Mouse (Mus musculus): Measurements from ENCODE around the gene Gm20388. TPM values are rescaled to one million over a fixed set of nuclear protein-coding genes. Genes with fewer than 3 reads are reported as not detected.

Gm20388 gene
- polyA plus RNA-seq, 1 experiment from 2014 or later, result 5.5 TPM

DNA sequence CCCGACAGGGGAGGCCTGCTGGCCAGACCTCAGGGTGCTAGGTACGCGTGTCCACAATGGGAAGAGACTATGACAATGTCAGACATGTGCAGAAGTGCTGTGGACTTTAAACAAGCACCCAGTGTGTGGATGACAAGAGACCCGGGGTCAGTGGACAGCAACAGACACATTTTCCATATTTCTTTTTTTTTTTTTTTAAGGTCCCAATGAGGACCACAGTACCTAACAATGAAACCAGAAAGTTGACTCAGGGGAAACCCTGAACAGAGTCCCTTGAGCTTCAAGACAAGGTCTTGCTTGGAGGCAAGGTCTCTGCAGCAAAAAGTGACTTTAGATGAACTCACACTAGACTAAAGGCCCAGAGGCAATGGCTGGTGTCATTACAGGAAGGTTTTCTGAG is 1446.8 kb downstream of the Gm20388 start:
- no peaks in the 10 kb centered on the region for H3K9me3 ChIP-seq
- no peak overlapping the region for H3K4me2 ChIP-seq
- 87% methylated on average over 4 of the region's 4 CpGs for whole genome bisulfite sequencing
- H3K9ac ChIP-seq, result no peak overlapping the region
- no peak for ATAC-seq (ENCODE audit: borderline replicate concordance, extremely low read depth, low FRiP score, low TSS enrichment)
- H3K4me1 ChIP-seq, result peaks cover 8% of the 10 kb centered on the region
- no peaks in the 10 kb centered on the region for H3K27me3 ChIP-seq
- H3K36me3 ChIP-seq, result no peaks in the 10 kb centered on the region
- H3K27ac ChIP-seq, result no peak overlapping the region
- H3K4me3 ChIP-seq, result no peak overlapping the region

DNA sequence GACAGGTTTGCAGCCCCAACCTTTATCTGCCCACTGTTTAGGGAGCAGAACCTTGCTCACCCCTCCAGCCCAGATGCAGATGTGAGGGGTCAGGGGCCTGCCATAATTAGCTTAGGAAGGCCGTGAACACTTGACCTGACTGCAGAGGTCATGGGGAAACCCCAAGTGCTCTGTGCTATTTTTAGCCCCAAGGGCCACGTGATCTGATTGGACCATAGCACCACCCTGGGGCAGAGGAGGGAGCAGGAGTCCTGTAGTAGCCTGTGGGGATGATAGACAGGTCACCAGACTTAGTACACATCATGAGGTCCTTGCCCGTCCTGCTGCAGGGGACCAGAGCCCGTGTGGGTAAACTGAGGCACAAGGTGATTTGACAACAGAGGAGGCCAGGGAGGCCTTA is 1448.0 kb downstream of the Gm20388 start:
- H3K27ac ChIP-seq, result no peak overlapping the region
- no peaks in the 10 kb centered on the region for H3K9me3 ChIP-seq
- H3K9ac ChIP-seq, result no peak overlapping the region
- 57% methylated on average over 4 of the region's 4 CpGs for WGBS
- peaks cover 8% of the 10 kb centered on the region for H3K4me1 ChIP-seq
- no peaks in the 10 kb centered on the region for H3K27me3 ChIP-seq
- no peaks in the 10 kb centered on the region for H3K36me3 ChIP-seq
- no peak overlapping the region for H3K4me2 ChIP-seq
- H3K4me3 ChIP-seq, result no peak overlapping the region
- no peak for ATAC-seq (ENCODE audit: borderline replicate concordance, extremely low read depth, low FRiP score, low TSS enrichment)

DNA sequence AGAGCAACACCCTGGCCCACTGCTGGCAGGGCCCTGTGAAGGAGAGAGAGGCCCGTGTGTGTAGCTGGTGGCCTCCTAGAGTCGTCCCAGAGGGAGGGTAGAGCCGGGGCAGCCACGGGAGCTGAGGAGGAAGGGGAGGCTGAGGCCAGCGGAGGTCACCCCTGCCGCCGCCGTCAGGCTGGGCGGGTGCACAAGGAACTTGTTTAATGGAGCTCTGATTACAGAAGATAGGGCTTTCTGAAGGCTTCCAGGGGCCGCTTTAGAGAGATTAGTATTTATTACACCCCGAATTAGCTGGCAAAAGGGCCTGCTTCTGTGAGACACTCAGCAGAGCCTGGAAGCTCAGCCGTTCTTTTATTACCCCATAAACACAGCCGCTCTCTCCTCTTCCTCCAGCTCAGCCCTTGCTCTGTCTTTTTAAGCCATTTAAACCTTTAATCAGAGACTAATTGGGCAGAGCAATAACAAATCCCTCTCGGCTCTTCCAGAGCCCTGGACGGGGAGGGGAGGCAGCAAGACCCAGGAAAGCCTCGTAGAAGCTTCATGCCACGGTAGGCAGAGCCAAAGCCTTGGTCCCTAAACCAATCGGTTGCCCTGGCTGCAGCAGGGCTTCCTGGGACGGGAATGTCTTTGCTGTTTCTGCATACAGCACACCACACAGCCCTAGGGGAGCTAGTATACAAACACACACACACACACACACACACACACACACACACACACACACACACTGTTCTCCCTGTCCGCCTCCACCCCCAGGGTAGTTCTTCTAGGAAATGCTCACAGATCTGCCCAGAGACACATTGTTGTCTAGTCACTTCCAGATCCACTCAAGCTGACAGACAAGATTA is 1448.7 kb downstream of the Gm20388 start:
- no peaks in the 10 kb centered on the region for H3K27me3 ChIP-seq
- no peaks in the 10 kb centered on the region for H3K36me3 ChIP-seq
- H3K4me1 ChIP-seq, result peaks cover 8% of the 10 kb centered on the region
- H3K9me3 ChIP-seq, result no peaks in the 10 kb centered on the region
- H3K9ac ChIP-seq, result no peak overlapping the region
- no peak overlapping the region for H3K4me3 ChIP-seq
- no peak overlapping the region for H3K27ac ChIP-seq
- 16% methylated on average over 20 of the region's 20 CpGs for WGBS
- 0 out of 2 replicates have a peak, but pooled peaks have one; percentile 10 for ATAC-seq (ENCODE audit: borderline replicate concordance, extremely low read depth, low FRiP score, low TSS enrichment)
- H3K4me2 ChIP-seq, result no peak overlapping the region

DNA sequence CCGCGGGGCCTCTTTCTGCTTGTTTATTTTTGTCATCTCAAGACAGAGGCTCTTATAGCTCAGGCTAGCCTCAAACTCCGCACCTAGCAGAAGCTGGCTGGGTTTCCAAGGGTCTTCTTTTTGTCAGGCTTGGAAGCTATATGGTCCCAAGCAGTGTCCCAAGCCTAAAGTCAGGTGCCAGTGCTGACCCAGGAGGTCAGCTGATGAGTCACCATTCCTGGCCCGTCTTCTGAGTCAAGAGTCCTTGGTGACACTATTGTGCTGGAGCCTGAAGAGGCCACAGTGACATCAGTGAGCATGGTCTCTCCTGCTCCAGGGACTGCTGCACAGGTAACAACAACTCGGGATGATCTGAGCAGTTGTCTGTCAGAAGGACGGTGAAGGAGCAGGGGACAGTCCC is 1449.4 kb downstream of the Gm20388 start:
- Histone ChIP-seq H3K36me3 (no peaks in the 10 kb centered on the region), H3K9ac (no peak overlapping the region), H3K27me3 (no peaks in the 10 kb centered on the region), H3K27ac (no peak overlapping the region), H3K9me3 (no peaks in the 10 kb centered on the region), H3K4me1 (peaks cover 8% of the 10 kb centered on the region), H3K4me3 (no peak overlapping the region), H3K4me2 (no peak overlapping the region)
- WGBS, result 49% methylated on average over 6 of the region's 6 CpGs
- ATAC-seq (ENCODE audit: borderline replicate concordance, extremely low read depth, low FRiP score, low TSS enrichment), result no peak

DNA sequence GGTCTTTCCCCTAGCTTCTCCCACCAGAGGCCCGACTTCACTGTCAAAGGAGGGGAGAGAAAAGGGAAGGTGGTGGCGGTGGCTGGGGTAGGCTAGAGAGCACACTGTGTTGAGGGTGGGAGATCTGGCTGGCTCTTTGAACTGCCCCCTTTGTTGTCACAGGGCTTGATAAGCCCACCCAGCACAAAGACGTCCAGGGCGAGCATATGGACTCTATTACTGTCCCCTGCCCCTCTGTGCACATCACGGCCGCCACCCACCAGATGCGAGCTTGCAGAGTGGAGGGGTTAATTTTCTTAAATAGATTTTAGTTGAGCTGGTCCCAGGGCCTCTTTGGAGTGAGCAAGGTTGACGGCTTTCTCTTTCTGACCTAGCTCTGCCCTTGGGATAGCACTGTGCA is 1450.5 kb downstream of the Gm20388 start:
- no peaks in the 10 kb centered on the region for H3K36me3 ChIP-seq
- H3K4me3 ChIP-seq, result no peak overlapping the region
- ATAC-seq (ENCODE audit: borderline replicate concordance, extremely low read depth, low FRiP score, low TSS enrichment), result no peak
- no peak overlapping the region for H3K4me2 ChIP-seq
- no peaks in the 10 kb centered on the region for H3K27me3 ChIP-seq
- no peak overlapping the region for H3K27ac ChIP-seq
- 60% methylated on average over 8 of the region's 8 CpGs for WGBS
- H3K9me3 ChIP-seq, result no peaks in the 10 kb centered on the region
- no peak overlapping the region for H3K9ac ChIP-seq
- peaks cover 8% of the 10 kb centered on the region for H3K4me1 ChIP-seq

DNA sequence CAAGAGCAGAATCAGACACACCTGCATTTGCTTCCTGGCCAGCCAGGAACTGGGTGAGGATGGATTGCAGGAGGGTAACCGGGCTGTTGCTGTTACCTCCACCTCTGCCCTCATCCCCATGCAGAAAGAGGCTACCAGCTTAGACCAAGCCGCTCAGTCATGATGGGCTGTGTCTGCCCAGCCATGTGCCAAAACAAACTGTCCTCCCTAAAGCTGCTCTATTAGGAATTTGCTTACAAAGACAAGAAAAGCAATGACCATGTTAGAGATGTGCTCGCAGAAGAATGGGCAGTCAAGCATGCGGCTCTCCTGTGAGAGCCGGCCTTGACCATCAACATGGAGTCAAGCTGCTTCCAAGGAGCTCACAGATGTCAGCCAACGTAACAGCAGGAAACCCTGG is 1454.0 kb downstream of the Gm20388 start:
- WGBS, result 77% methylated on average over 6 of the region's 6 CpGs
- Histone ChIP-seq H3K27me3 (no peaks in the 10 kb centered on the region), H3K4me2 (no peak overlapping the region), H3K4me3 (no peak overlapping the region), H3K4me1 (peaks cover 20% of the 10 kb centered on the region), H3K9me3 (no peaks in the 10 kb centered on the region), H3K9ac (no peak overlapping the region), H3K27ac (no peak overlapping the region), H3K36me3 (no peaks in the 10 kb centered on the region)
- ATAC-seq (ENCODE audit: borderline replicate concordance, extremely low read depth, low FRiP score, low TSS enrichment), result no peak

DNA sequence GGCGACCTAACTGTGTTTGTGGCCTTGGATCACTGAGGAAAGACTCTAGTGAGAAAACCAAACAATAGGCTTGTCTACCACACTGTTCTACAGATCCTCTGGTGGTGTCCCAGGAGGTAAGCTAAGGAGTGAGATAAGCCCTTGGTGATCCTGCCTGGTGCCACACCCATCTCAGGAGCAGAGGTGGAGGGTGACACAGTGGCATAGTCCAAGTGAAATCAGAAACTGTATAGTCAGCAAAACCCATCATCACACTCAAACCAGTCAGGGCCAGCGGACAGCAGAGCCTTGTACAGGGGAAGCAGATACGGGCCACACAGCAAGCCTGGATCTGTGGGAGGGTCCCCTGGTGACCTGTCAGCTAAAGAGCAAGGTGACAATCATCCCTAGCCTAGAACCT is 1454.5 kb downstream of the Gm20388 start:
- no peak overlapping the region for H3K4me3 ChIP-seq
- H3K9ac ChIP-seq, result no peak overlapping the region
- 71% methylated on average over 3 of the region's 3 CpGs for WGBS
- H3K27ac ChIP-seq, result no peak overlapping the region
- H3K36me3 ChIP-seq, result no peaks in the 10 kb centered on the region
- no peak for ATAC-seq (ENCODE audit: borderline replicate concordance, extremely low read depth, low FRiP score, low TSS enrichment)
- H3K9me3 ChIP-seq, result no peaks in the 10 kb centered on the region
- H3K4me1 ChIP-seq, result peaks cover 20% of the 10 kb centered on the region
- no peaks in the 10 kb centered on the region for H3K27me3 ChIP-seq
- H3K4me2 ChIP-seq, result no peak overlapping the region

DNA sequence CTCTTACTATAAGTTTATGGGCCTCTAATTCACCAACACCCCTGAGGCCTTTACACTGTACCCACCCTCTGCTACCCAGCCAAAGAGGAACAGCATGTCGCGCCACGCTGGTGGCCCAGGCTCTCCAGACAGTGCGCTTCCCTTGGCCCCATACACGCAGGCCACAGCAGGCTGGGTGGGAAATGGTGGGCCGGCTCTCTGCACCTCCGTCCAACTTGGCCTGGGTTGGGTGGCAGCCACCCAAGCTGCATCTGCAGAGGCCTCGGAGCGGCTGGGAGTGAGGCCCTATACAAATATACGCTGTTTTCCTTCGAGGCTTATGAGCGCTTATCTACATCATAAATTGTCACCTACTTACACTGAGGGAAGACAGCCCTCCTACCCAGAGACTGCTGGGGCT is 1456.0 kb downstream of the Gm20388 start:
- WGBS, result 40% methylated on average over 12 of the region's 12 CpGs
- H3K9ac ChIP-seq, result no peak overlapping the region
- H3K9me3 ChIP-seq, result no peaks in the 10 kb centered on the region
- H3K4me1 ChIP-seq, result peaks cover 20% of the 10 kb centered on the region
- no peak overlapping the region for H3K4me2 ChIP-seq
- H3K4me3 ChIP-seq, result no peak overlapping the region
- H3K27me3 ChIP-seq, result 0 out of 2 replicates have a peak, but pooled peaks cover 4% of the 10 kb centered on the region
- H3K27ac ChIP-seq, result no peak overlapping the region
- H3K36me3 ChIP-seq, result no peaks in the 10 kb centered on the region
- peak; percentile 53; the same call in 1 of the 2 replicates for ATAC-seq (ENCODE audit: borderline replicate concordance, extremely low read depth, low FRiP score, low TSS enrichment)

DNA sequence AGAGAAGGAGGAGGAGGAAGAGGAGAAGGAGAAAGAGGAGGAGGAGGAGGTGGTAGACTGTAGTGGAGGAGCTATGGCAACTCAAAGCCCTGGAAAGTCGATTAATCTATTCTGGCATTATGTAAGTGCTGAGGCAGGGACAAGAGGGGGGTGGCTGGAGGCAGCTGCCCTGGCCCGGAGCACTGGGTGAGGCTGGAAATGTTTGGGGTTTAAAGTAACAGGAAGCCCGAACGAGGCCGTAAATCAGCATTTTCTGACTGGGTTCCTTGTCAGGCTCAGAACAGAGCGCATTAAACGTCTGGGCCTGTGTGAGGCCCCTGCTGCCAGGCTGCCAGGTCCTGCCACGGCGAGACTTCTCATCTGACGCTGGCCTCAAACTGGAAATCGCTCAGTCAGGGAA is 1458.2 kb downstream of the Gm20388 start:
- Histone ChIP-seq H3K9me3 (no peaks in the 10 kb centered on the region), H3K27ac (no peak overlapping the region), H3K9ac (no peak overlapping the region), H3K4me3 (no peak overlapping the region), H3K4me1 (peaks cover 20% of the 10 kb centered on the region), H3K4me2 (no peak overlapping the region), H3K36me3 (no peaks in the 10 kb centered on the region), H3K27me3 (0 out of 2 replicates have a peak, but pooled peaks cover 4% of the 10 kb centered on the region)
- WGBS, result 26% methylated on average over 11 of the region's 11 CpGs
- peak; percentile 43; the same call in 1 of the 2 replicates for ATAC-seq (ENCODE audit: borderline replicate concordance, extremely low read depth, low FRiP score, low TSS enrichment)

DNA sequence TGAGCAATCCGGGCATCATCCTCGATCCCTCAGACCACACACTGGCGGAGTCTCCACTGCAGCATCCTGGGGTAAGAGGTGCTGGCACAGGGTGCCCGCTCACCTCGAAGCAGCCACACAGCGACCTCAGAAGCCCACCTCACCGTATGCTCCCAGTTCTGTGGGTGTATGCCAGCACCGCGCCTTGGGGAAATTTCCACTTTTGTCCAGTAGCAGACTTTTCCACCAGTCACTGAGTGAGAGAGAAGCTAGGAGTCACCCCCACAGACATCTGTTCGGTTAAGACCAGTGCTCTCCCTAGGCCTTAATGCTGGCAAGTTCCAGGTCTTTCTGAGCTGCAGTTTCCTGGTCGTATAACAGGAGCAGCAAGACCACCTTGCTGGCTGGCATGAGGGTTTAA is 1458.7 kb downstream of the Gm20388 start:
- no peak overlapping the region for H3K9ac ChIP-seq
- no peak overlapping the region for H3K4me3 ChIP-seq
- 79% methylated on average over 11 of the region's 11 CpGs for WGBS
- 0 out of 2 replicates have a peak, but pooled peaks cover 4% of the 10 kb centered on the region for H3K27me3 ChIP-seq
- H3K4me2 ChIP-seq, result no peak overlapping the region
- no peak overlapping the region for H3K27ac ChIP-seq
- no peak for ATAC-seq (ENCODE audit: borderline replicate concordance, extremely low read depth, low FRiP score, low TSS enrichment)
- peaks cover 23% of the 10 kb centered on the region for H3K4me1 ChIP-seq
- H3K36me3 ChIP-seq, result no peaks in the 10 kb centered on the region
- no peaks in the 10 kb centered on the region for H3K9me3 ChIP-seq

DNA sequence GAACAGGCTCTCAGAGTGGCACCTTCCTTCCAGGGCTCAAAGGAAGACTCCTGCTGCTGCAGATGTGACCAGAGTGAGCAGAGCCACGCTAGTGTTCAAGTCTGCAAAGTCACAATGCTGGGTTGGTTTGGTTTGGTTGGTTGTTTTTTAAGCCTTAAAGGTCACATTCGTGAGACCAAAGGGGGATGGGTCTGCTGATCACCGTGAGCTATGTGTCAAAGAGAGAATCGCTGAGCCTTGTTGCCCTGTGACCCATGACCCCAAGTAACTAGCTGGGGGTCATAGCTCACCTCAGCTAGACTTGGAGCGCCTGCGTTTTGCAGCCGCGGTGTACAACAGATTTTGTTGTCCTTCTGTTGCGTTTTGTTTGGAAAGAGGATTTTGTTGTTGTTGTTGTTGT is 1460.6 kb downstream of the Gm20388 start:
- Histone ChIP-seq H3K27me3 (0 out of 2 replicates have a peak, but pooled peaks cover 4% of the 10 kb centered on the region), H3K9me3 (no peaks in the 10 kb centered on the region), H3K27ac (no peak overlapping the region), H3K4me1 (peaks cover 39% of the 10 kb centered on the region), H3K4me2 (no peak overlapping the region), H3K36me3 (no peaks in the 10 kb centered on the region), H3K4me3 (no peak overlapping the region), H3K9ac (no peak overlapping the region)
- ATAC-seq (ENCODE audit: borderline replicate concordance, extremely low read depth, low FRiP score, low TSS enrichment), result no peak
- 61% methylated on average over 9 of the region's 9 CpGs for WGBS

DNA sequence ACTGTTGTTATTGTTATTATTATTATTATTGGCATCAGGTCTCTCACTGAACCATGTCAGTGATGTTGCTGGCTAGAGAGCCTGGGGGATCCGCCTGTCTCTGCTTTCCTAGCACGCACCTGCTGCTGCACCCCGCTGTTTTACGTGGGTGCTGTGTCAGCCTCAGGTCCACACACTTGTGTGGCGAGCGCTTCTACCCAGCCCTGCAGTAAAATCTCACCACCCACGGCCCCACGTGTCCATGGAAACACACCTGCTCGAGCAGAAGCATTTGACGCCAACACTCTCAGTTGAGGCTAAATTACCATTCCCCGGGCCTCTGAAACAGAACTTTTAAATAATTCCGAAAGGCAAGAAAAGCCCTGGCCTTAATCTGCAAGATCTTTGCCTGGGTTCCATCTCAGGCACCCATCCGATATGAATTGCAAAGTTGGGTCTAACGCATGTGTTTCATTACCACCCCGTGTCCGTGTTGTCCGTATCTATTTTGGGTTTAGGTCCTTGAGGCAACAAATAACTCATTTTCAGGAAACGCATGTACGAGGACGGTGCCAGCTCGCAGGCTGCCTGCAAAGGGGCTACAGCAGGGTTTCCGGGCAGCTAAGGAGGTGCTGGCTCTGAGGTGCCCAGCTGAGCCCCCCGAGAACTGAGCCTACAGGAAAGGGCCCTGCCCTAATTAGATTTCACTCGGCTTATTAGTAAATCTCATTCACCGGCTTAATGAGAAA is 1461.4 kb downstream of the Gm20388 start:
- no peak for ATAC-seq (ENCODE audit: borderline replicate concordance, extremely low read depth, low FRiP score, low TSS enrichment)
- 80% methylated on average over 25 of the region's 25 CpGs for WGBS
- Histone ChIP-seq H3K27ac (no peak overlapping the region), H3K4me1 (peaks cover 37% of the 10 kb centered on the region), H3K4me3 (no peak overlapping the region), H3K9me3 (no peaks in the 10 kb centered on the region), H3K9ac (no peak overlapping the region), H3K27me3 (0 out of 2 replicates have a peak, but pooled peaks cover 4% of the 10 kb centered on the region), H3K4me2 (no peak overlapping the region), H3K36me3 (no peaks in the 10 kb centered on the region)

Data from lung, embryonic 15.5 days (tissue).